Mouse (Mus musculus): ENCODE measurements around the gene Dpagt1. TPM values are rescaled to one million over a fixed set of nuclear protein-coding genes. Genes with fewer than 3 reads are reported as not detected.
"Not testable (repeated sequence)": the region's sequence is repeated elsewhere in the genome, so short reads cannot be mapped to it uniquely, and the experiment has no call there.

The Dpagt1 gene
- total RNA-seq, 2 experiments from 2014 or later, result 21.7 to 30.9 TPM

GRCm38 (mm10) chr9:44377335-44377734 is 51.5 kb downstream of the Dpagt1 start:
- not testable (repeated sequence) for DNase-seq (ENCODE audit: low spot score in 2 of 2)

- no peak for DNase-seq (ENCODE audit: low spot score in 2 of 2)
Measured at GRCm38 (mm10) chr9:44378153-44378730, 52.4 kb downstream of the Dpagt1 start.

- peak; percentile 99 for DNase-seq (ENCODE audit: low spot score in 2 of 2)
Measured at GRCm38 (mm10) chr9:44379054-44379834, 53.4 kb downstream of the Dpagt1 start, which contains the start of gene Hyou1. Hyou1 (plus strand) TSS chr9:44379490.

GRCm38 (mm10) chr9:44379862-44380261 is 54.0 kb downstream of the Dpagt1 start:
- DNase-seq (ENCODE audit: low spot score in 2 of 2), result no peak

Small RNA genes lying within 50 kb of the gene (microRNA-seq; reads per million reads assigned to microRNA genes)
- 0 to 0.61 reads per million in 2 experiments for gene Gm44335 (ENCODE audit: borderline number of aligned reads in 2 of 2)

Other genes with a start within 250 kb of the Dpagt1 start
- not detected for gene Mfrp, start 224.3 kb upstream of the Dpagt1 start, total RNA-seq (2021)
- gene C1qtnf5, start 218.8 kb upstream of the Dpagt1 start, total RNA-seq (2021), result 10 to 100 TPM; 13.2 to 17.8 TPM
- gene Gm49380, start 212.5 kb upstream of the Dpagt1 start, total RNA-seq (2021), result under 1 TPM; 0.27 to 0.48 TPM
- 10 to 100 TPM; 19.4 to 24.1 TPM for gene Rnf26, start 212.5 kb upstream of the Dpagt1 start, total RNA-seq (2021)
- 10 to 100 TPM; 24.2 to 90.7 TPM for gene Mcam, start 191.6 kb upstream of the Dpagt1 start, total RNA-seq (2021)
- 10 to 100 TPM; 27.9 to 37.1 TPM for gene Cbl, start 92.0 kb upstream of the Dpagt1 start, total RNA-seq (2021)
- 1 to 10 TPM; 2.8 to 5.3 TPM for gene Ccdc153, start 85.3 kb upstream of the Dpagt1 start, total RNA-seq (2021)
- not detected for gene Pdzd3, start 74.5 kb upstream of the Dpagt1 start, total RNA-seq (2021)
- 10 to 100 TPM; 14.0 to 17.1 TPM for gene Nlrx1, start 57.4 kb upstream of the Dpagt1 start, total RNA-seq (2021)
- 10 to 100 TPM; 16.1 to 30.7 TPM for gene Abcg4, start 37.4 kb upstream of the Dpagt1 start, total RNA-seq (2021)
- gene Hinfp, start 20.3 kb upstream of the Dpagt1 start, total RNA-seq (2021), result 10 to 100 TPM; 18.3 to 22.6 TPM
- 10 to 100 TPM; 35.2 to 41.7 TPM for gene C2cd2l, start 5.7 kb upstream of the Dpagt1 start, total RNA-seq (2021)
- gene H2afx, start 8.7 kb downstream of the Dpagt1 start, total RNA-seq (2021), result 10 to 100 TPM; 26.8 to 34.4 TPM
- 10 to 100 TPM; 52.3 to 87.5 TPM for gene Hmbs, start 18.2 kb downstream of the Dpagt1 start, total RNA-seq (2021)
- gene Vps11, start 35.7 kb downstream of the Dpagt1 start, total RNA-seq (2021), result 10 to 100 TPM; 52.5 to 70.4 TPM
- 100 to 1,000 TPM; 182 to 214 TPM for gene Hyou1, start 53.5 kb downstream of the Dpagt1 start, total RNA-seq (2021)
- gene Slc37a4, start 70.8 kb downstream of the Dpagt1 start, total RNA-seq (2021), result 10 to 100 TPM; 15.2 to 16.1 TPM
- 1,000 to 10,000 TPM; 1,079 to 1,172 TPM for gene Rps25, start 81.1 kb downstream of the Dpagt1 start, total RNA-seq (2021)
- 100 to 1,000 TPM in 1 of 2 experiments, 10 to 100 TPM in 1; 90.8 to 109 TPM for gene Trappc4, start 81.6 kb downstream of the Dpagt1 start, total RNA-seq (2021)
- 10 to 100 TPM; 22.4 to 26.1 TPM for gene Ccdc84, start 92.5 kb downstream of the Dpagt1 start, total RNA-seq (2021)
- not detected for gene Foxr1, start 115.1 kb downstream of the Dpagt1 start, total RNA-seq (2021)
- not detected for gene Upk2, start 129.0 kb downstream of the Dpagt1 start, total RNA-seq (2021)
- gene Bcl9l, start 156.8 kb downstream of the Dpagt1 start, total RNA-seq (2021), result 10 to 100 TPM; 41.3 to 46.6 TPM
- gene Cxcr5, start 235.9 kb downstream of the Dpagt1 start, total RNA-seq (2021), result under 1 TPM; 0.16 to 0.40 TPM